Mouse (Mus musculus) myocyte (in vitro differentiated cells): ENCODE measurements at regions not wholly inside any gene's neighbourhood (a gene's known extent, or its start where the extent isn't known, plus 50 kb on each side); places are given as distances from the start of the nearest gene placed in this dataset.

Experiments used
- CEBPB ChIP-seq: IDR thresholded peaks from 2 replicates; pipeline ENCODE4 v1.6.1; 2011; ENCODE audit warnings: mild to moderate bottlenecking, moderate library complexity; ENCODE audit not compliant: poor library complexity, insufficient read depth, severe bottlenecking
- E2F4 ChIP-seq: IDR thresholded peaks from one replicate; pipeline ENCODE4 v1.6.1; 2011; ENCODE audit warnings: mild to moderate bottlenecking, control low read depth, moderate library complexity; ENCODE audit not compliant: insufficient read depth
- MYOG ChIP-seq, 3 experiments: IDR thresholded peaks; one replicate each; pipeline ENCODE4 v1.6.1; 2011; ENCODE audit warnings: control low read depth in 2 of 3, low read depth in 2 of 3, mild to moderate bottlenecking in 2 of 3; ENCODE audit not compliant: insufficient read length in 2 of 3, control insufficient read depth in 1 of 3, insufficient read depth in 1 of 3
- POLR2A ChIP-seq: IDR thresholded peaks from one replicate; pipeline ENCODE4 v1.6.1; 2011; ENCODE audit warnings: low read depth, mild to moderate bottlenecking, control low read depth, moderate library complexity; ENCODE audit not compliant: insufficient read length
- SRF ChIP-seq: IDR thresholded peaks from one replicate; pipeline ENCODE4 v1.6.1; 2011; ENCODE audit warnings: low read depth; ENCODE audit not compliant: control insufficient read depth, insufficient read length
- TCF12 ChIP-seq: IDR thresholded peaks from one replicate; pipeline ENCODE4 v1.6.1; 2011; ENCODE audit warnings: mild to moderate bottlenecking, control low read depth; ENCODE audit not compliant: poor library complexity, insufficient read depth, severe bottlenecking
- USF1 ChIP-seq: IDR thresholded peaks from one replicate; pipeline ENCODE4 v1.6.1; 2011; ENCODE audit warnings: low read depth, mild to moderate bottlenecking, control low read depth, moderate library complexity

DNA sequence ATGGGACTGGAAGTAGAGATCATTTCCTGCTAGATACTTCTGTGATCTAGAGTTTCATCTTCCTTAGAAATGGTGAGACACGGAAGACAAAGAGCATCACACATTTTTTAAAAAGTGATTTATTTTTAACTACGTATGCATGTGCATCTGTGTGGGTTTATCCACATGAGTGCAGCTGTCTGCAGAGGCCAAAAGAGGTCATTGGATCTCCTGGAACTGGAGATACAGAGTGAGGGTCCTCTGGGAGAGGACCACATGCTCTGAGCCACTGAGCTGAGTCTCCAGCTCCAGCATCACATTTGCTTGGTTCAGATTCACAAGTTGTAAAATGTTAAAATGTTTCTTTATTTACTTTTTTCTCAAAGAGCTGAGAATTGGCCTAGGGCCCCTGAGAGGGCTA is 166.1 kb downstream of the Gas1 start:
- TF ChIP-seq MYOG (IDR thresholded peaks at IDR 0.05; ENCODE audit: control insufficient read depth in 1 of 3, insufficient read depth in 1 of 3, insufficient read length in 2 of 3, low read depth in 2 of 3): peak in 2 of 3 experiments; percentile 48 to 69
- TF ChIP-seq USF1: no peak
- no peak for TF ChIP-seq SRF
- no peak for TF ChIP-seq E2F4
- TF ChIP-seq CEBPB: no peak
- TF ChIP-seq POLR2A: no peak
- TF ChIP-seq TCF12: no peak
